Mouse (Mus musculus): ENCODE results near the gene Dynll1. TPM values are rescaled to one million over a fixed set of nuclear protein-coding genes. Genes with fewer than 3 reads are reported as not detected.

Dynll1 gene
- polyA plus RNA-seq, 1 experiment from 2014 or later, result 1,701 TPM

- H3K27me3 ChIP-seq (ENCODE audit: insufficient read depth, poor library complexity, severe bottlenecking), result no peaks in the 10 kb centered on the region
- no peaks in the 10 kb centered on the region for H3K9me3 ChIP-seq
- peaks cover 22% of the 10 kb centered on the region for H3K36me3 ChIP-seq
- no peak overlapping the region for H3K27ac ChIP-seq
- 91% methylated on average over 1 of the region's 1 CpGs for whole genome bisulfite sequencing
- H3K4me1 ChIP-seq, result peaks cover 48% of the 10 kb centered on the region
- no peak for DNase-seq (ENCODE audit: low spot score)
- H3K4me3 ChIP-seq, result 0 out of 2 replicates have a peak overlapping the region, but pooled peaks have one; percentile 99
Measured at GRCm38 (mm10) chr5:115269969-115270368, 30.8 kb downstream of the Dynll1 start.

DNA sequence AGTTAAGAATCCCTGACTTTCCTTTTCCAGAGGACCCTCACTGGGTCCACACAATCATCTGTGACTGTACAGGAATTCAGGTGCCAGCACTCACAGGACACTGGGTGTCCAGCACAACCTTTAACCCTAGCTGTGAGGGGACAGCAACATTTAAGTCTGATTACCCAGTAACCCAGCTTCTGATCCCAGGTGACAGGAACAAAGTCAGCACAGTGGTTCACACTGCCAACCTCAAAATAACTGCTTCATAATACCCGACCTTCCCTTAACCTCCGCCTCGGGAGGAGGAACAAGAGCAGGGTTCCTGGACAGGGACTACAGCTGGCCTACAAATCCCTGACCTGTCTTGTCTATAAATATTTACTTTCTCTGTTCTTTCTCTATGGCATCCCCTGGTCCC, 32.5 kb downstream of the Dynll1 start:
- H3K9me3 ChIP-seq, result no peaks in the 10 kb centered on the region
- peaks cover 47% of the 10 kb centered on the region for H3K4me1 ChIP-seq
- no peak for DNase-seq (ENCODE audit: low spot score)
- WGBS, result 49% methylated on average over 3 of the region's 3 CpGs
- H3K4me3 ChIP-seq, result no peak overlapping the region; the same call in 1 of the 2 replicates
- peaks cover 29% of the 10 kb centered on the region for H3K36me3 ChIP-seq
- H3K27ac ChIP-seq, result peak overlapping the region; percentile 53; the same call in 1 of the 2 replicates
- no peaks in the 10 kb centered on the region for H3K27me3 ChIP-seq (ENCODE audit: insufficient read depth, poor library complexity, severe bottlenecking)

DNA sequence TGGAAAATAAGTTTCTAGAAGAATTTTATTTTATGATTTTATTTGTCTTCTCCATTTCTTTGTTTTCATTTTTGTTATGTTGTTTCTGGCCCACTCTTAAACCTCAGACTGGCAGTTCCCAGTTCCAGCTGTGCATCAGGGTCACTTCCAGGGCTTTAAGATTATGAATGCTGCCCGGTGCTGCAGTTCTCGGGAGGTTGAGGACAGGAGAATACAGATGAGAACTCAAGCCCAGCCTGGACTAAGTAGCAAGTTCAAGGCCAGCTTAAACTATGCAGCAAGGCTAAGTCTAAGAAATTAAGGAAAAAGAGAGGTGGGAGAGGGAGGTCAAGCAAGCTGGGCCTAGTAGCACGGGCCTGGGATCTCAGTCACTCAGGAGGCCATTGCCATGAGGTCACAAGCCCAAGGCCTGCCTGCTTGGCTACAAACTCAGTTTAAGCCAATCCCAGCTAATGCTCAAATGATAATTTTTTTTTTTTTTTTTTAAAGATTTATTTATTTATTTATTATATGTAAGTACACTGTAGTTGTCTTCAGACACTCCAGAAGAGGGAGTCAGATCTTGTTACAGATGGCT, 33.2 kb downstream of the Dynll1 start:
- H3K4me1 ChIP-seq, result peaks cover 47% of the 10 kb centered on the region
- peaks cover 36% of the 10 kb centered on the region for H3K36me3 ChIP-seq
- H3K4me3 ChIP-seq, result 0 out of 2 replicates have a peak overlapping the region, but pooled peaks have one; percentile 15

GRCm38 (mm10) chr5:115266787-115267468, 33.9 kb downstream of the Dynll1 start:
- H3K27ac ChIP-seq, result peak overlapping the region; percentile 65; the same call in 1 of the 2 replicates
- peaks cover 38% of the 10 kb centered on the region for H3K36me3 ChIP-seq
- H3K27me3 ChIP-seq (ENCODE audit: insufficient read depth, poor library complexity, severe bottlenecking), result no peaks in the 10 kb centered on the region
- 33% methylated on average over 8 of the region's 8 CpGs for WGBS
- peaks cover 49% of the 10 kb centered on the region for H3K4me1 ChIP-seq
- H3K4me3 ChIP-seq, result 0 out of 2 replicates have a peak overlapping the region, but pooled peaks have one; percentile 15
- H3K9me3 ChIP-seq, result no peaks in the 10 kb centered on the region
- peak; percentile 83 for DNase-seq (ENCODE audit: low spot score)

More for the DNA sequence above, 33.2 kb downstream of the Dynll1 start:
- Histone ChIP-seq H3K27me3 (ENCODE audit: insufficient read depth, poor library complexity, severe bottlenecking) (no peaks in the 10 kb centered on the region), H3K9me3 (no peaks in the 10 kb centered on the region), H3K27ac (peak overlapping the region; percentile 76; the same call in 1 of the 2 replicates)
- 56% methylated on average over 3 of the region's 3 CpGs for WGBS
- DNase-seq (ENCODE audit: low spot score), result no peak

DNA sequence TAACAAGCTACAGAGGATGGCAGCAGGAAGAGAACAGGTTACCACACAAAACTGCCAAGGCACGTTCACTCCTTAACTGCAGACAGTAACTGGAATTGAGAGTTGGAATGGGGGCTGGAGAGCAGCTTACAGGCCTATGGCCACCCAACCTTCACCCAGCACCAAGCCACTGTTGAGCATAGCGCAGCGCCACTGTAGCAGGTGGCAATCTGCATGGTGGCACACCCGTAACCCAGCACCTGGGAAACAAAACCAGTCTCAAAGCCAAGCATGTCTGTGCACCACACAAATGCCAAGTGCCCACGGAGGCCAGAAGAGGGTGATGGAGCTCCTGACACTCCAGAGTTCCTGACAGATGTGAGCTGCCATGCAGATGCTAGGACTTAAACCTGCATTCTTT, 34.5 kb downstream of the Dynll1 start:
- Histone ChIP-seq H3K4me1 (peaks cover 49% of the 10 kb centered on the region), H3K36me3 (peaks cover 38% of the 10 kb centered on the region), H3K27me3 (ENCODE audit: insufficient read depth, poor library complexity, severe bottlenecking) (no peaks in the 10 kb centered on the region), H3K27ac (peak overlapping the region; percentile 65), H3K9me3 (no peaks in the 10 kb centered on the region), H3K4me3 (0 out of 2 replicates have a peak overlapping the region, but pooled peaks have one; percentile 12)
- DNase-seq (ENCODE audit: low spot score), result no peak
- 76% methylated on average over 5 of the region's 5 CpGs for WGBS

DNA sequence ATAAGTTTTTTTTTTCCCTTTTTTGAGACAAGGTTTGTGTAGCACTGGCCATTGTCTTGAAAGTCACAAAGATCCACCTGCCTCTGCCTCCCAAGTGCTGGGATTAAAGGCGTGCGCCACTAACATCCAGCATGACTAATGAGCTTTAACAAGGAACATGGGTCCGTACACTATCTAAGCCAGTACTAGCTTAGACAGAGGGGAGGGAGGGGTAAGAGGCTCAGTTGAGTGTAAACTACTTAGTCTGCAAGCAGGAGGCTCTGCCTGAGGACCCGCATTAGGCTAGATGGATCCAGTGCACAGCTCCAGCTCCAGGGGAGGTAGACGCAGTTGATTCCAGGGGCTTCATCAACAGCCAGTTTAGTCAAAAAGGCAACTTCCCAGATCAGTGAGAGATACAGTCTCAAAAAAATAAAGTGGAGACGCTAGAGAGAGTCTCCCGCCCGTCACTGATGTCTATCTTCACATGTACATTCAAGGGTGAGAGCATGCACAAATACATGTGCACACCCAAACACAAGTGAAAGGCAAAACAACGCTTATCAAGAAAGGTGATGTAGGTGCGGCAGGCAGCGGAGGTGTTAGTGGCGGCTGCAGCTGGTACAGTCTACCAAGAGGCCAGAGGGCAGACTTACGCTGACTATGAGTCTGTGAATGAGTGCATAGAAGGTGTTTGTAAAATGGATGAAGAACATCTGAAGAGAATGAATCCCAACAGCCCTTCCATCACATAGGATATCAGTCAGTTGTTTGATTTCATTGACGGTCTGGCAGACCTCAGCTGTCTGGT, 38.1 kb downstream of the Dynll1 start:
- 86% methylated on average over 14 of the region's 14 CpGs for WGBS
- peaks cover 53% of the 10 kb centered on the region for H3K36me3 ChIP-seq
- no peak for DNase-seq (ENCODE audit: low spot score)
- no peak overlapping the region for H3K4me3 ChIP-seq
- H3K4me1 ChIP-seq, result peaks cover 29% of the 10 kb centered on the region
- H3K27me3 ChIP-seq (ENCODE audit: insufficient read depth, poor library complexity, severe bottlenecking), result no peaks in the 10 kb centered on the region
- no peaks in the 10 kb centered on the region for H3K9me3 ChIP-seq
- no peak overlapping the region for H3K27ac ChIP-seq

DNA sequence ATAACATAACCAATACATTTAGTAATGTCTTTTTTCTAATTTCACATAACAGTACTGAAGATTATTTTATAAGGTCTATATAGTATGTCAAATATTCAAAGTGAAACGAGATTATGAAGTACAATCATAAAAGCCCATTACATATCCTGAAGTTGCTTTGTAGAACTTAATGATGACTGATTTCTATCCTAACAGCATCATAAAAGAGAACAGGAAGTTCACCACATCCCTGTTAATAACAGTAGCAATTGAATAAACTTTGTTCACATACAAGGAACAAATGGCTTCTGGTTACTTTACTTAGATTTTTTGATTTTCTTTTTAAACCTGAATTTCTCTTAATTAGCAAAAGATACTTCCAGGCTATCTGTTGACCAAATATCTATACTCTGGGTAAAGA, 38.9 kb downstream of the Dynll1 start:
- Histone ChIP-seq H3K27ac (no peak overlapping the region), H3K36me3 (peaks cover 61% of the 10 kb centered on the region), H3K27me3 (ENCODE audit: insufficient read depth, poor library complexity, severe bottlenecking) (no peaks in the 10 kb centered on the region), H3K9me3 (no peaks in the 10 kb centered on the region), H3K4me3 (no peak overlapping the region), H3K4me1 (peaks cover 21% of the 10 kb centered on the region)
- no peak for DNase-seq (ENCODE audit: low spot score)
- 82% methylated on average over 1 of the region's 1 CpGs for WGBS

DNA sequence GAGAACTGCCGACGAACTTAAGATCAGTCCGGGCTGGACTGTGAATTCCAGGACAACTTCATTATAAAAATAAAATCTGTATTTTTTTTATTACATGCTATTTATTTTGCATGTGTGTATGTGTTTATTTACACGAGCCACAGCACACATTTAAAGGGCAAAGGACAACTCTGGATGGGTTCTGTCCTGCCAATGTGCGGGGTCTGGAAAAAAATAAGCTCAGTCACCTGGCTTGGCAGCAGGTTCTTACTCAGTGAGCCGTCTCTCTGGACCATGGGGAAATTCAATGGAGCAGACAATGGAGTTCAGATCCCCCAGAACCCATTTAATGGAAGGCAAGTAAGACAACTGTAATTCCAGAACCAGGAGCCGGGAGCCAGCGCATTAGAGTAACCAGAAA, 39.7 kb downstream of the Dynll1 start:
- DNase-seq (ENCODE audit: low spot score), result no peak
- H3K4me3 ChIP-seq, result no peak overlapping the region
- peaks cover 64% of the 10 kb centered on the region for H3K36me3 ChIP-seq
- WGBS, result 94% methylated on average over 8 of the region's 8 CpGs
- H3K27me3 ChIP-seq (ENCODE audit: insufficient read depth, poor library complexity, severe bottlenecking), result no peaks in the 10 kb centered on the region
- H3K9me3 ChIP-seq, result no peaks in the 10 kb centered on the region
- no peak overlapping the region for H3K27ac ChIP-seq
- H3K4me1 ChIP-seq, result peaks cover 14% of the 10 kb centered on the region

GRCm38 (mm10) chr5:115260356-115260755, 40.4 kb downstream of the Dynll1 start:
- no peak overlapping the region for H3K27ac ChIP-seq
- peaks cover 71% of the 10 kb centered on the region for H3K36me3 ChIP-seq
- peaks cover 8% of the 10 kb centered on the region; the same call in 1 of the 2 replicates for H3K4me1 ChIP-seq
- WGBS, result 80% methylated on average over 6 of the region's 6 CpGs
- H3K27me3 ChIP-seq (ENCODE audit: insufficient read depth, poor library complexity, severe bottlenecking), result no peaks in the 10 kb centered on the region
- no peak for DNase-seq (ENCODE audit: low spot score)
- no peaks in the 10 kb centered on the region for H3K9me3 ChIP-seq
- no peak overlapping the region for H3K4me3 ChIP-seq

- H3K27ac ChIP-seq, result no peak overlapping the region
- H3K4me1 ChIP-seq, result no peaks in the 10 kb centered on the region; the same call in 1 of the 2 replicates
- no peak for DNase-seq (ENCODE audit: low spot score)
- H3K27me3 ChIP-seq (ENCODE audit: insufficient read depth, poor library complexity, severe bottlenecking), result no peaks in the 10 kb centered on the region
- no peak overlapping the region for H3K4me3 ChIP-seq
- H3K36me3 ChIP-seq, result peaks cover 62% of the 10 kb centered on the region
- 92% methylated on average over 10 of the region's 10 CpGs for WGBS
- H3K9me3 ChIP-seq, result no peaks in the 10 kb centered on the region
Measured at GRCm38 (mm10) chr5:115256909-115257546, 43.8 kb downstream of the Dynll1 start.

GRCm38 (mm10) chr5:115255472-115255871, 45.3 kb downstream of the Dynll1 start:
- Histone ChIP-seq H3K27me3 (ENCODE audit: insufficient read depth, poor library complexity, severe bottlenecking) (no peaks in the 10 kb centered on the region), H3K9me3 (no peaks in the 10 kb centered on the region), H3K4me3 (no peak overlapping the region), H3K36me3 (peaks cover 73% of the 10 kb centered on the region), H3K4me1 (no peaks in the 10 kb centered on the region; the same call in 1 of the 2 replicates), H3K27ac (no peak overlapping the region)
- WGBS, result 84% methylated on average over 1 of the region's 1 CpGs
- DNase-seq (ENCODE audit: low spot score), result no peak

Measured in heart, embryonic 10.5 days (tissue).